Mouse (Mus musculus): ENCODE data around the gene Prss50. TPM values are rescaled to one million over a fixed set of nuclear protein-coding genes. Genes with fewer than 3 reads are reported as not detected.

Prss50 gene
- polyA plus RNA-seq, 1 experiment from 2014 or later, result 0.14 TPM

GRCm38 (mm10) chr9:110908631-110909016, 50.9 kb downstream of the Prss50 start:
- 89% methylated on average over 3 of the region's 3 CpGs for WGBS
- no peak for ATAC-seq (ENCODE audit: insufficient number of reproducible peaks, insufficient read depth, low FRiP score, low TSS enrichment, low read depth)
- no peak overlapping the region for H3K27ac ChIP-seq

GRCm38 (mm10) chr9:110909371-110909967, 51.7 kb downstream of the Prss50 start:
- Histone ChIP-seq H3K27me3 (no peaks in the 10 kb centered on the region), H3K36me3 (no peaks in the 10 kb centered on the region), H3K9ac (no peak overlapping the region), H3K4me1 (peaks cover 9% of the 10 kb centered on the region; the same call in 1 of the 2 replicates), H3K4me2 (no peak overlapping the region), H3K27ac (no peak overlapping the region), H3K4me3 (no peak overlapping the region), H3K9me3 (no peaks in the 10 kb centered on the region)
- 76% methylated on average over 6 of the region's 6 CpGs for WGBS
- ATAC-seq (ENCODE audit: insufficient number of reproducible peaks, insufficient read depth, low FRiP score, low TSS enrichment, low read depth), result no peak

More at GRCm38 (mm10) chr9:110908631-110909016, 50.9 kb downstream of the Prss50 start:
- Histone ChIP-seq H3K27me3 (no peaks in the 10 kb centered on the region; the same call in 1 of the 2 replicates), H3K4me2 (no peak overlapping the region), H3K9ac (no peak overlapping the region), H3K4me3 (no peak overlapping the region), H3K9me3 (no peaks in the 10 kb centered on the region), H3K36me3 (no peaks in the 10 kb centered on the region), H3K4me1 (peaks cover 9% of the 10 kb centered on the region; the same call in 1 of the 2 replicates)

Other genes starting within 250 kb of the Prss50 start
- 77.5 and 77.8 TPM in 2 replicates for gene Nradd, start 233.5 kb upstream of the Prss50 start, polyA plus RNA-seq (2015; fragmentation: Nextera tagmentation; extraction: Ambion mirVana)
- 1.8 and 2.4 TPM in 2 replicates for gene Nbeal2, start 203.8 kb upstream of the Prss50 start, polyA plus RNA-seq (2015; fragmentation: Nextera tagmentation; extraction: Ambion mirVana)
- 101 and 123 TPM in 2 replicates for gene Ccdc12, start 201.5 kb upstream of the Prss50 start, polyA plus RNA-seq (2015; fragmentation: Nextera tagmentation; extraction: Ambion mirVana)
- gene Myl3, start 116.1 kb upstream of the Prss50 start, polyA plus RNA-seq (2015; fragmentation: Nextera tagmentation; extraction: Ambion mirVana), result 1.6 and 12.3 TPM in 2 replicates
- gene Pth1r, start 110.8 kb upstream of the Prss50 start, polyA plus RNA-seq (2015; fragmentation: Nextera tagmentation; extraction: Ambion mirVana), result 138 and 165 TPM in 2 replicates
- not detected in 2 replicates for gene Prss42, start 59.8 kb upstream of the Prss50 start, polyA plus RNA-seq (2015; fragmentation: Nextera tagmentation; extraction: Ambion mirVana)
- gene Prss44, start 44.0 kb upstream of the Prss50 start, polyA plus RNA-seq (2015; fragmentation: Nextera tagmentation; extraction: Ambion mirVana), result not detected in 2 replicates
- not detected in 2 replicates for gene Prss43, start 31.3 kb upstream of the Prss50 start, polyA plus RNA-seq (2015; fragmentation: Nextera tagmentation; extraction: Ambion mirVana)
- not detected in 2 replicates for gene Prss45, start 23.4 kb upstream of the Prss50 start, polyA plus RNA-seq (2015; fragmentation: Nextera tagmentation; extraction: Ambion mirVana)
- not detected in 2 replicates for gene Prss46, start 13.5 kb upstream of the Prss50 start, polyA plus RNA-seq (2015; fragmentation: Nextera tagmentation; extraction: Ambion mirVana)
- gene Als2cl, start 21.9 kb downstream of the Prss50 start, polyA plus RNA-seq (2015; fragmentation: Nextera tagmentation; extraction: Ambion mirVana), result 4.3 and 4.6 TPM in 2 replicates
- gene Tmie, start 22.1 kb downstream of the Prss50 start, polyA plus RNA-seq (2015; fragmentation: Nextera tagmentation; extraction: Ambion mirVana), result 2.3 and 2.4 TPM in 2 replicates
- not detected in 2 replicates for gene Fam240a, start 58.9 kb downstream of the Prss50 start, polyA plus RNA-seq (2015; fragmentation: Nextera tagmentation; extraction: Ambion mirVana)
- 0.62 and 0.87 TPM in 2 replicates for gene Tdgf1, start 88.2 kb downstream of the Prss50 start, polyA plus RNA-seq (2015; fragmentation: Nextera tagmentation; extraction: Ambion mirVana)
- gene Lrrc2, start 93.6 kb downstream of the Prss50 start, polyA plus RNA-seq (2015; fragmentation: Nextera tagmentation; extraction: Ambion mirVana), result 0.28 and 0.62 TPM in 2 replicates
- 0.11 and 0.20 TPM in 2 replicates for gene Rtp3, start 132.6 kb downstream of the Prss50 start, polyA plus RNA-seq (2015; fragmentation: Nextera tagmentation; extraction: Ambion mirVana)
- gene Ltf, start 161.3 kb downstream of the Prss50 start, polyA plus RNA-seq (2015; fragmentation: Nextera tagmentation; extraction: Ambion mirVana), result 0.46 and 1.6 TPM in 2 replicates
- 0.62 and 0.63 TPM in 2 replicates for gene Ccrl2, start 199.6 kb downstream of the Prss50 start, polyA plus RNA-seq (2015; fragmentation: Nextera tagmentation; extraction: Ambion mirVana)